ENCODE assay signal across 7 mouse cellular contexts in the genomic region with DNA sequence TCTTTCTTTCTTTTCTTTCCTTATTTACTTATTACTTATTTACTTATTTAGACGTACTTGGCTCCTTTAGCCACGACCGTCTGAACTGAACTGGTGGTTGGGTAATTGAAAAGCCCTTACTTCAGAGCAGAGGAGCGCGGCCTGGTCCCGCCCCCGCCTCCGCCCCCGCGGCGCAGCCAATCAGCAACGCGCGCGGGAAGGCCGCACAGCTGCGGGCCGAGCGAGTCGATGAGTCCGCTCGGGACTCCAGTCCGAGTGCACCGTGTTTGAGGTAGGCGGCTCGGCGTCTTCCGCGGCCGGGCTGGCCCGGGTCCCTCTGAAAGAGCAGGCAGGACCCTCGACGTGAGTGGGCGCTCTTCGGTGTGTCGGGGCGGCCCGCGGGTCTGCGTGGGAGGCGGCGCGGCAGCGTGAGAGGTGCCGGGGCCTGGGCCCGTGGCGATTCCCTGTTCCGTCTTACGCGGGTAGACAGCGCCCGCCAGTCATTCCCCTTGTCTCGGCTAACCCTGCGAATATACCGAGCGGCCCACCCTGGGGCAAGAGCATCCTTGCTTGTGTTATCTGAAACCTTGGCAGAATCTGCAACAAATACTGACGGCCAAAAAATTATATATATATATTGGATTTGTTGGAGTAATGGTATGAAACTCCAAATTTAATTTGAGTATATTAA. TPM values are rescaled to one million over a fixed set of nuclear protein-coding genes. Genes with fewer than 3 reads are reported as not detected.
DNase-seq lines count a peak whose midpoint lies in the region; ATAC-seq lines count a peak whose summit lies in the region.

TSS of gene Clcc1 (plus strand) at position 204 of the 670 bp plus-strand sequence.

- H3K27ac ChIP-seq in embryonic facial prominence, embryonic 12.5 days: peak within 1 kb of the TSS; percentile 88
- no peak within 1 kb of the TSS for H3K27ac ChIP-seq in limb, embryonic 11.5 days (replicated peaks; ENCODE audit: low read depth, low read length)
- peak within 1 kb of the TSS; percentile 87 for H3K27ac ChIP-seq in midbrain, embryonic 14.5 days (replicated peaks; ENCODE audit: low read depth, low read length)

- H3K9me3 ChIP-seq in embryonic facial prominence, embryonic 12.5 days: no peaks in the 10 kb centered on the region
- no peaks in the 10 kb centered on the region for H3K9me3 ChIP-seq in limb, embryonic 11.5 days (ENCODE audit: control insufficient read depth, low read length)
- H3K9me3 ChIP-seq in midbrain, embryonic 14.5 days (ENCODE audit: control insufficient read depth, low read length): no peaks in the 10 kb centered on the region

- peak within 1 kb of the TSS; percentile 74 for H3K9ac ChIP-seq in embryonic facial prominence, embryonic 12.5 days
- H3K9ac ChIP-seq in limb, embryonic 11.5 days (ENCODE audit: low read length): peak within 1 kb of the TSS; percentile 97
- peak within 1 kb of the TSS; percentile 69 for H3K9ac ChIP-seq in midbrain, embryonic 14.5 days (replicated peaks; ENCODE audit: low read length)

- H3K36me3 ChIP-seq in embryonic facial prominence, embryonic 12.5 days: peaks cover 5% of the 10 kb centered on the region; the same call in 1 of the 2 replicates
- H3K36me3 ChIP-seq in limb, embryonic 11.5 days (ENCODE audit: control insufficient read depth, insufficient read depth, low read length): no peaks in the 10 kb centered on the region
- H3K36me3 ChIP-seq in midbrain, embryonic 14.5 days (ENCODE audit: control insufficient read depth, insufficient read depth, low read length): no peaks in the 10 kb centered on the region

- H3K4me3 ChIP-seq in embryonic facial prominence, embryonic 12.5 days: peak within 1 kb of the TSS; percentile 72
- H3K4me3 ChIP-seq in limb, embryonic 11.5 days (ENCODE audit: low read depth, low read length): peak within 1 kb of the TSS; percentile 93
- H3K4me3 ChIP-seq in midbrain, embryonic 14.5 days (replicated peaks; ENCODE audit: low read depth, low read length): peak within 1 kb of the TSS; percentile 68

- H3K4me1 ChIP-seq in embryonic facial prominence, embryonic 12.5 days: peaks cover 12% of the 10 kb centered on the region
- H3K4me1 ChIP-seq in limb, embryonic 11.5 days (ENCODE audit: control insufficient read depth, insufficient read depth, low read length): 0 out of 2 replicates have a peak, but pooled peaks cover 4% of the 10 kb centered on the region
- H3K4me1 ChIP-seq in midbrain, embryonic 14.5 days (ENCODE audit: control insufficient read depth, insufficient read depth, low read length): peaks cover 10% of the 10 kb centered on the region; the same call in 1 of the 2 replicates

- WGBS in embryonic facial prominence, embryonic 12.5 days: under 1% methylated on average over 56 of the region's 57 CpGs
- under 1% methylated on average over 57 of the region's 57 CpGs for WGBS in limb, embryonic 11.5 days
- under 1% methylated on average over 57 of the region's 57 CpGs for WGBS in midbrain, embryonic 14.5 days

- peak within 1 kb of the TSS; percentile 71 for H3K4me2 ChIP-seq in embryonic facial prominence, embryonic 12.5 days (replicated peaks)
- H3K4me2 ChIP-seq in limb, embryonic 11.5 days (ENCODE audit: low read depth, severe bottlenecking): peak within 1 kb of the TSS; percentile 58
- H3K4me2 ChIP-seq in midbrain, embryonic 14.5 days (ENCODE audit: low read length): peak within 1 kb of the TSS; percentile 57

- peak; percentile 93 for ATAC-seq in embryonic facial prominence, embryonic 12.5 days (ENCODE audit: insufficient number of reproducible peaks, insufficient read depth, low FRiP score, low TSS enrichment)
- ATAC-seq in limb, embryonic 11.5 days (ENCODE audit: insufficient number of reproducible peaks, low FRiP score, low TSS enrichment, low read depth): peak; percentile 95
- ATAC-seq in midbrain, embryonic 14.5 days (ENCODE audit: low FRiP score, low TSS enrichment): peak; percentile 97

- DNase-seq in adrenal gland, postnatal 25 days: peak; percentile 96
- DNase-seq in heart, adult 11 months: peak; percentile 100
- peak; percentile 98 for DNase-seq in kidney, adult 18-20 months
- peak; percentile 96 for DNase-seq in limb, embryonic 11.5 days (ENCODE audit: low spot score)
- peak; percentile 97 for DNase-seq in midbrain, embryonic 14.5 days
- DNase-seq in spleen, adult 18-20 months: peak; percentile 90 to 97

- H3K27me3 ChIP-seq in embryonic facial prominence, embryonic 12.5 days: no peaks in the 10 kb centered on the region
- no peaks in the 10 kb centered on the region for H3K27me3 ChIP-seq in limb, embryonic 11.5 days (ENCODE audit: control insufficient read depth, insufficient read depth, low read length)
- no peaks in the 10 kb centered on the region for H3K27me3 ChIP-seq in midbrain, embryonic 14.5 days (ENCODE audit: control insufficient read depth, insufficient read depth, low read length)

RNA-seq across cellular contexts. Expression of gene Clcc1, which starts in this region (rescaled TPM):
- total RNA-seq in adrenal gland, postnatal 25 days (2021): 28.7 and 48.8 TPM in 2 replicates
- 74.8 and 77.2 TPM in 2 replicates for polyA plus RNA-seq in embryonic facial prominence, embryonic 12.5 days (2016; fragmentation: Nextera tagmentation; extraction: Ambion mirVana)
- polyA plus RNA-seq in limb, embryonic 11.5 days (2014; fragmentation: Nextera tagmentation; extraction: Ambion mirVana): 63.3 and 68.2 TPM in 2 replicates
- 36.2 and 49.1 TPM in 2 replicates for polyA plus RNA-seq in midbrain, embryonic 14.5 days (2014; fragmentation: Nextera tagmentation; extraction: Ambion mirVana)
